8 mouse cellular contexts compared by ENCODE assay signal in genomic region chr2:136714008-136714411, GRCm38 (mm10). TPM values are rescaled to one million over a fixed set of nuclear protein-coding genes. Genes with fewer than 3 reads are reported as not detected.
A peak's percentile ranks its signal among the peaks of the same experiment; 100 is the strongest.
DNase-seq lines count a peak whose midpoint lies in the region; ATAC-seq and TF ChIP-seq lines count a peak whose summit lies in the region.

No protein-coding gene starts in this region.

- H3K4me3 ChIP-seq in ES-Bruce4 (ENCODE audit: low read depth, low read length): peak overlapping the region; percentile 59
- peak overlapping the region; percentile 82 for H3K4me3 ChIP-seq in forebrain, embryonic 15.5 days
- H3K4me3 ChIP-seq in liver, embryonic 14.5 days (ENCODE audit: insufficient read depth in 1 of 2, low read depth in 2 of 2, low read length in 2 of 2): no peak overlapping the region
- H3K4me3 ChIP-seq in neural tube, embryonic 14.5 days (ENCODE audit: low read depth, low read length): peak overlapping the region; percentile 66

- H3K27ac ChIP-seq in ES-Bruce4 (ENCODE audit: insufficient read depth, low read length): no peak overlapping the region
- H3K27ac ChIP-seq in forebrain, embryonic 15.5 days (replicated peaks): peak overlapping the region; percentile 93
- H3K27ac ChIP-seq in liver, embryonic 14.5 days: no peak overlapping the region
- H3K27ac ChIP-seq in neural tube, embryonic 14.5 days (ENCODE audit: low read depth, low read length): peak overlapping the region; percentile 92

- peak; percentile 77 for ATAC-seq in forebrain, embryonic 15.5 days (replicated peaks)
- ATAC-seq in liver, embryonic 14.5 days (ENCODE audit: insufficient read depth): no peak
- peak; percentile 77 for ATAC-seq in neural tube, embryonic 14.5 days (ENCODE audit: low read depth)

- no peaks in the 10 kb centered on the region for H3K36me3 ChIP-seq in ES-Bruce4 (ENCODE audit: control insufficient read depth, insufficient read depth, low read length, poor library complexity, severe bottlenecking)
- no peaks in the 10 kb centered on the region for H3K36me3 ChIP-seq in forebrain, embryonic 15.5 days
- no peaks in the 10 kb centered on the region for H3K36me3 ChIP-seq in liver, embryonic 14.5 days (replicated peaks; ENCODE audit: control insufficient read depth, insufficient read depth, low read depth)
- H3K36me3 ChIP-seq in neural tube, embryonic 14.5 days (ENCODE audit: control insufficient read depth, insufficient read depth, low read length): no peaks in the 10 kb centered on the region

- no peaks in the 10 kb centered on the region for H3K9me3 ChIP-seq in ES-Bruce4 (replicated peaks; ENCODE audit: control insufficient read depth, insufficient read depth, low read length, poor library complexity, severe bottlenecking)
- H3K9me3 ChIP-seq in forebrain, embryonic 15.5 days: no peaks in the 10 kb centered on the region
- H3K9me3 ChIP-seq in liver, embryonic 14.5 days (ENCODE audit: control insufficient read depth, low read length): no peaks in the 10 kb centered on the region
- no peaks in the 10 kb centered on the region for H3K9me3 ChIP-seq in neural tube, embryonic 14.5 days (ENCODE audit: control insufficient read depth, low read length)

- peak; percentile 63 for DNase-seq in cerebellum, adult 11 months
- peak; percentile 89 to 92 for DNase-seq in heart, postnatal 14 days
- DNase-seq in kidney, postnatal 36 days: peak; percentile 67 to 90
- peak; percentile 3 to 19 (median 17) for DNase-seq in liver, embryonic 14.5 days (ENCODE audit: low read depth in 3 of 3, low spot score in 3 of 3)
- DNase-seq in thymus, postnatal 36 days: peak; percentile 17 to 29

- H3K27me3 ChIP-seq in ES-Bruce4 (ENCODE audit: control insufficient read depth, insufficient read depth, low read length, poor library complexity, severe bottlenecking): no peaks in the 10 kb centered on the region
- H3K27me3 ChIP-seq in forebrain, embryonic 15.5 days: no peaks in the 10 kb centered on the region
- peaks cover 8% of the 10 kb centered on the region; the same call in 1 of the 2 replicates for H3K27me3 ChIP-seq in liver, embryonic 14.5 days (ENCODE audit: control insufficient read depth, insufficient read depth, low read length)
- H3K27me3 ChIP-seq in neural tube, embryonic 14.5 days (ENCODE audit: control insufficient read depth, insufficient read depth, low read length): no peaks in the 10 kb centered on the region

- no peak for TF ChIP-seq POLR2A in ES-Bruce4 (IDR thresholded peaks at IDR 0.05; ENCODE audit: insufficient read depth, low read length)

- 1% methylated on average over 22 of the region's 22 CpGs for WGBS in forebrain, embryonic 15.5 days
- 2% methylated on average over 22 of the region's 22 CpGs for WGBS in liver, embryonic 14.5 days (ENCODE audit: insufficient replicate concordance)
- WGBS in neural tube, embryonic 14.5 days: under 1% methylated on average over 22 of the region's 22 CpGs

- no peak overlapping the region for H3K9ac ChIP-seq in ES-Bruce4 (ENCODE audit: low read depth, poor library complexity, severe bottlenecking)
- H3K9ac ChIP-seq in forebrain, embryonic 15.5 days (replicated peaks): peak overlapping the region; percentile 75
- H3K9ac ChIP-seq in liver, embryonic 14.5 days (replicated peaks): no peak overlapping the region
- H3K9ac ChIP-seq in neural tube, embryonic 14.5 days (replicated peaks; ENCODE audit: low read depth, low read length): peak overlapping the region; percentile 74

- no peak for TF ChIP-seq CTCF in ES-Bruce4 (IDR thresholded peaks at IDR 0.05; ENCODE audit: low read depth, low read length)
- no peak for TF ChIP-seq CTCF in liver, embryonic 14.5 days (IDR thresholded peaks at IDR 0.05; ENCODE audit: low read depth)

- no peaks in the 10 kb centered on the region for H3K4me1 ChIP-seq in ES-Bruce4 (ENCODE audit: control insufficient read depth, insufficient read depth, low read length)
- peaks cover 27% of the 10 kb centered on the region for H3K4me1 ChIP-seq in forebrain, embryonic 15.5 days
- H3K4me1 ChIP-seq in liver, embryonic 14.5 days (replicated peaks; ENCODE audit: control insufficient read depth in 2 of 2, insufficient read depth in 2 of 2, low read length in 1 of 2): no peaks in the 10 kb centered on the region
- peaks cover 5% of the 10 kb centered on the region for H3K4me1 ChIP-seq in neural tube, embryonic 14.5 days (ENCODE audit: control insufficient read depth, insufficient read depth, low read length)

- intact Hi-C loops in heart, postnatal 14 days (cut with DNase I): loop anchor here (10.0 kb wide), 1 partner anchor 119 kb away; no protein-coding TSS in a partner anchor

- H3K4me2 ChIP-seq in forebrain, embryonic 15.5 days (replicated peaks): peak overlapping the region; percentile 68
- H3K4me2 ChIP-seq in liver, embryonic 14.5 days (ENCODE audit: low read depth): no peak overlapping the region
- peak overlapping the region; percentile 53 for H3K4me2 ChIP-seq in neural tube, embryonic 14.5 days (ENCODE audit: low read depth, low read length)

- TF ChIP-seq EP300 in ES-Bruce4 (IDR thresholded peaks at IDR 0.05; ENCODE audit: insufficient read depth, low read depth, low read length): no peak
- TF ChIP-seq EP300 in liver, embryonic 14.5 days (IDR thresholded peaks at IDR 0.05; ENCODE audit: low read depth): no peak

RNA-seq across cellular contexts. Expression of gene Snap25, which starts 0.8 kb away (rescaled TPM):
- polyA plus RNA-seq in ES-Bruce4 (2011; ENCODE audit: insufficient read depth, insufficient read length, low read depth, missing spikeins): 0.72 and 1.0 TPM in 2 replicates
- 110 and 114 TPM in 2 replicates for polyA plus RNA-seq in forebrain, embryonic 15.5 days (2015; fragmentation: Nextera tagmentation; extraction: Ambion mirVana)
- under 1 TPM in 1 of 2 experiments, not detected in 1; 0.33 TPM for total RNA-seq in heart, postnatal 14 days (2021)
- polyA plus RNA-seq in liver, embryonic 14.5 days (2012; rRNA removed): 0.06 and 0.19 TPM in 2 replicates
- polyA plus RNA-seq in liver, embryonic 14.5 days (2014; fragmentation: Nextera tagmentation; extraction: Ambion mirVana): not detected in 2 replicates
- 324 and 432 TPM in 2 replicates for polyA plus RNA-seq in neural tube, embryonic 14.5 days (2014; fragmentation: Nextera tagmentation; extraction: Ambion mirVana)

Comparison
In these comparisons a context has a peak if more than half of its experiments do, and no peak if none do; other contexts are left out.
1. H3K27ac ChIP-seq: peak in forebrain, embryonic 15.5 days (single experiment) and neural tube, embryonic 14.5 days (single experiment); none in ES-Bruce4 (single experiment) and liver, embryonic 14.5 days (single experiment).
2. H3K4me3 ChIP-seq: peak in ES-Bruce4 (single experiment), forebrain, embryonic 15.5 days (single experiment) and neural tube, embryonic 14.5 days (single experiment); none in liver, embryonic 14.5 days (0 of 2).
3. H3K9ac ChIP-seq: peak in forebrain, embryonic 15.5 days (single experiment) and neural tube, embryonic 14.5 days (single experiment); none in ES-Bruce4 (single experiment) and liver, embryonic 14.5 days (single experiment).
4. DNase-seq: peak in every context shown above with its lines; median percentile 90 in heart, postnatal 14 days; 78 in kidney, postnatal 36 days; 63 in cerebellum, adult 11 months; 23 in thymus, postnatal 36 days; 17 in liver, embryonic 14.5 days.
5. RNA of gene Snap25, which starts 0.8 kb away (polyA plus RNA-seq): 324 to 432 TPM in neural tube, embryonic 14.5 days and 110 to 114 TPM in forebrain, embryonic 15.5 days; 0.72 to 1.0 TPM in ES-Bruce4 and 0.06 to 0.19 TPM in liver, embryonic 14.5 days; every median in the first group is over 10 times any median in the second.